Comparison of ENCODE assay signal across 8 mouse cellular contexts in genomic region chr13:12702111-12702803, GRCm38 (mm10).
DNase-seq lines count a peak whose midpoint lies in the region; ATAC-seq and TF ChIP-seq lines count a peak whose summit lies in the region.
"Not testable (repeated sequence)": the region's sequence is repeated elsewhere in the genome, so short reads cannot be mapped to it uniquely, and the experiment has no call there.

No protein-coding gene starts in this region.

- H3K9me3 ChIP-seq in forebrain, embryonic 13.5 days (replicated peaks); hindbrain, embryonic 12.5 days (replicated peaks); kidney, postnatal 0 days (replicated peaks; ENCODE audit: low read length); liver, embryonic 15.5 days (replicated peaks); midbrain, embryonic 14.5 days (ENCODE audit: control insufficient read depth, low read length); stomach, embryonic 14.5 days (ENCODE audit: control insufficient read depth, low read depth, low read length): not testable (repeated sequence)

- not testable (repeated sequence) for H3K4me1 ChIP-seq in forebrain, embryonic 13.5 days; hindbrain, embryonic 12.5 days; kidney, postnatal 0 days (replicated peaks; ENCODE audit: insufficient read depth, low read length); liver, embryonic 15.5 days (replicated peaks); midbrain, embryonic 14.5 days (ENCODE audit: control insufficient read depth, insufficient read depth, low read length); stomach, embryonic 14.5 days (ENCODE audit: control insufficient read depth, insufficient read depth, low read length)

- H3K36me3 ChIP-seq in forebrain, embryonic 13.5 days (ENCODE audit: poor library complexity, severe bottlenecking); hindbrain, embryonic 12.5 days; kidney, postnatal 0 days (ENCODE audit: insufficient read depth, low read length); liver, embryonic 15.5 days (replicated peaks); midbrain, embryonic 14.5 days (ENCODE audit: control insufficient read depth, insufficient read depth, low read length); stomach, embryonic 14.5 days (ENCODE audit: control insufficient read depth, insufficient read depth, low read length): not testable (repeated sequence)

- not testable (repeated sequence) for H3K27me3 ChIP-seq in forebrain, embryonic 13.5 days; hindbrain, embryonic 12.5 days; kidney, postnatal 0 days (ENCODE audit: insufficient read depth, low read length); liver, embryonic 15.5 days; midbrain, embryonic 14.5 days (ENCODE audit: control insufficient read depth, insufficient read depth, low read length); stomach, embryonic 14.5 days (ENCODE audit: control insufficient read depth, insufficient read depth, low read length)

- whole genome bisulfite sequencing in forebrain, embryonic 13.5 days, result under 1% methylated on average over 26 of the region's 46 CpGs
- WGBS in hindbrain, embryonic 12.5 days, result under 1% methylated on average over 31 of the region's 46 CpGs
- under 1% methylated on average over 25 of the region's 46 CpGs for WGBS in kidney, postnatal 0 days
- WGBS in liver, embryonic 15.5 days (ENCODE audit: insufficient replicate concordance), result under 1% methylated on average over 30 of the region's 46 CpGs
- under 1% methylated on average over 23 of the region's 46 CpGs for WGBS in midbrain, embryonic 14.5 days
- 1% methylated on average over 27 of the region's 46 CpGs for WGBS in stomach, embryonic 14.5 days

- ATAC-seq in forebrain, embryonic 13.5 days, result peak; percentile 80
- ATAC-seq in hindbrain, embryonic 12.5 days (ENCODE audit: low FRiP score), result peak; percentile 68
- ATAC-seq in kidney, postnatal 0 days (replicated peaks; ENCODE audit: low FRiP score, low read depth), result peak; percentile 69
- peak; percentile 29 for ATAC-seq in liver, embryonic 15.5 days (ENCODE audit: insufficient read depth)
- ATAC-seq in midbrain, embryonic 14.5 days (ENCODE audit: low FRiP score, low TSS enrichment), result peak; percentile 46; the same call in 1 of the 2 replicates
- peak; percentile 62 for ATAC-seq in stomach, embryonic 14.5 days (ENCODE audit: insufficient number of reproducible peaks, insufficient read depth, low FRiP score, low read depth)

- not testable (repeated sequence) for TF ChIP-seq CTCF in kidney, postnatal 0 days (IDR thresholded peaks at IDR 0.05; ENCODE audit: low read depth)

- H3K9ac ChIP-seq in forebrain, embryonic 13.5 days; hindbrain, embryonic 12.5 days; kidney, postnatal 0 days (ENCODE audit: low read depth, low read length); liver, embryonic 15.5 days; midbrain, embryonic 14.5 days (replicated peaks; ENCODE audit: low read length); stomach, embryonic 14.5 days (replicated peaks; ENCODE audit: low read depth, low read length): not testable (repeated sequence)

- DNase-seq in adrenal gland, adult 2 months, result peak; percentile 46
- peak; percentile 58 to 71 for DNase-seq in heart, adult 9 months (ENCODE audit: low spot score in 2 of 2)
- DNase-seq in kidney, postnatal 0 days (ENCODE audit: low spot score), result peak; percentile 7
- not testable (repeated sequence) for DNase-seq in midbrain, embryonic 14.5 days

- H3K4me3 ChIP-seq in forebrain, embryonic 13.5 days, result peak overlapping the region; percentile 24; the same call in 1 of the 2 replicates
- H3K4me3 ChIP-seq in hindbrain, embryonic 12.5 days, result peak overlapping the region; percentile 25
- H3K4me3 ChIP-seq in kidney, postnatal 0 days (replicated peaks; ENCODE audit: low read depth, low read length), result peak overlapping the region; percentile 18; the same call in 1 of the 2 replicates
- H3K4me3 ChIP-seq in liver, embryonic 15.5 days (replicated peaks), result not testable (repeated sequence)
- 0 out of 2 replicates have a peak overlapping the region, but pooled peaks have one; percentile 8 for H3K4me3 ChIP-seq in midbrain, embryonic 14.5 days (replicated peaks; ENCODE audit: low read depth, low read length)
- peak overlapping the region; percentile 17; the same call in 1 of the 2 replicates for H3K4me3 ChIP-seq in stomach, embryonic 14.5 days (ENCODE audit: low read depth, low read length)

- H3K27ac ChIP-seq in forebrain, embryonic 13.5 days; hindbrain, embryonic 12.5 days; kidney, postnatal 0 days; liver, embryonic 15.5 days (replicated peaks); midbrain, embryonic 14.5 days (replicated peaks; ENCODE audit: low read depth, low read length); stomach, embryonic 14.5 days (ENCODE audit: low read length): not testable (repeated sequence)

- H3K4me2 ChIP-seq in forebrain, embryonic 13.5 days, result peak overlapping the region; percentile 48
- peak overlapping the region; percentile 44 for H3K4me2 ChIP-seq in hindbrain, embryonic 12.5 days (replicated peaks)
- peak overlapping the region; percentile 36 for H3K4me2 ChIP-seq in kidney, postnatal 0 days (ENCODE audit: low read length)
- H3K4me2 ChIP-seq in liver, embryonic 15.5 days; stomach, embryonic 14.5 days (replicated peaks; ENCODE audit: low read depth, low read length): not testable (repeated sequence)
- H3K4me2 ChIP-seq in midbrain, embryonic 14.5 days (ENCODE audit: low read length), result peak overlapping the region; percentile 28

Comparison
In these comparisons a context has a peak if more than half of its experiments do, and no peak if none do; other contexts are left out.
1. ATAC-seq: peak in every context shown above with its lines; median percentile 80 in forebrain, embryonic 13.5 days; 69 in kidney, postnatal 0 days; 68 in hindbrain, embryonic 12.5 days; 62 in stomach, embryonic 14.5 days; 46 in midbrain, embryonic 14.5 days; 29 in liver, embryonic 15.5 days.